Comparison of ENCODE assay signal across 24 mouse cellular contexts in the genomic region with DNA sequence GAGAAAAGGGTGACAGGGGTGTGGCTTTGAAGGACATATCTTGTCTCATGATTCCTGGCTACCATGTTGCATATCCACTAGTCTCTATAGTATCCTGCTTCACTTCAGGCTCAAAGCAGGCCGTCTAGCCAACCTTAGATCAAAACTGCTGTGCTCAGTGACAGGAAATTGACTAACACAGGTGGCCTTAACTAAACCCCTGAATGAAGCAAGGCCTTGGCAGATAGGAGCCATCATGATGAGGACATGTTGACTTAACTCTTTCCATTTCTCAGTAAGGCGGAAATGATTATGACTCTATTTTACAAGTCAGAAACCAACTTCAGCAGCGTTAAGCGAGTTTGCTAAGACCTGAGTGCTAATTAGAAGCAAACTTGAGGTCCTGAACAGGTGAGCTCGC.
"Had no signal": no experiment of that assay in that cellular context is flagged by ENCODE, and none has a peak within 500 bp of the region (broad histone marks: within the 10 kb centered on the region; RNA-seq: fewer than 3 reads in every experiment).

No protein-coding gene starts in this region.

- ATAC-seq: intestine, postnatal 0 days; liver, postnatal 0 days had no signal

- H3K27me3 ChIP-seq: neural tube, embryonic 12.5 days had no signal

- H3K4me3 ChIP-seq: layer of hippocampus, adult 2 months; limb, embryonic 10.5 days; limb, embryonic 13.5 days; megakaryocyte, embryonic 14.5 days; midbrain, embryonic 10.5 days; neural tube, embryonic 12.5 days; neural tube, embryonic 15.5 days had no signal

- H3K9ac ChIP-seq: limb, embryonic 13.5 days; liver, embryonic 14.5 days; liver, postnatal 0 days; lung, embryonic 14.5 days; neural tube, embryonic 12.5 days; neural tube, embryonic 15.5 days had no signal

- H3K4me1 ChIP-seq: midbrain, embryonic 10.5 days; neural tube, embryonic 12.5 days; neural tube, embryonic 15.5 days had no signal

- H3K9me3 ChIP-seq: limb, embryonic 10.5 days; midbrain, embryonic 10.5 days; neural tube, embryonic 12.5 days; neural tube, embryonic 15.5 days had no signal

- H3K4me2 ChIP-seq: limb, embryonic 13.5 days; liver, embryonic 11.5 days; lung, embryonic 14.5 days; neural tube, embryonic 12.5 days; neural tube, embryonic 15.5 days had no signal

- H3K27ac ChIP-seq: kidney, postnatal 0 days; layer of hippocampus, adult 2 months; limb, embryonic 10.5 days; limb, embryonic 13.5 days; liver, embryonic 14.5 days; midbrain, embryonic 10.5 days; neural tube, embryonic 12.5 days; neural tube, embryonic 15.5 days had no signal

- H3K36me3 ChIP-seq: limb, embryonic 10.5 days; limb, embryonic 13.5 days; midbrain, embryonic 10.5 days; neural tube, embryonic 12.5 days; neural tube, embryonic 15.5 days had no signal

- DNase-seq: kidney, adult 2 months; kidney, postnatal 25 days; layer of hippocampus, adult 9-11 months; liver, postnatal 0 days; lung, embryonic 14.5 days; lung, postnatal 14 days; midbrain, embryonic 14.5 days; right cerebral cortex, adult 18-20 months; right cerebral cortex, postnatal 14 days; right cerebral cortex, postnatal 4 days; thymus, adult 2 months; thymus, postnatal 14 days; thymus, postnatal 4 days had no signal
